Mouse (Mus musculus): ENCODE measurements around the gene Xpnpep1. TPM values are rescaled to one million over a fixed set of nuclear protein-coding genes. Genes with fewer than 3 reads are reported as not detected.

The Xpnpep1 gene
- total and polyA plus RNA-seq, 3 experiments, result 82.8 to 99.6 (median 96.0) TPM

- no peaks in the 10 kb centered on the region for H3K36me3 ChIP-seq (replicated peaks in 1 of 2; ENCODE audit: control insufficient read depth in 1 of 2, insufficient read depth in 1 of 2, low read length in 1 of 2)
- no peak overlapping the region for H3K4me2 ChIP-seq (ENCODE audit: insufficient read depth, low read depth, poor library complexity, severe bottlenecking)
- dilution Hi-C loops (cut with MboI; ENCODE audit: extremely low pct_ligation_motif_present, extremely low pct_unique_long_range_greater_than_20kb, low sequenced_read_pairs) (no loop called here), in situ Hi-C loops (cut with MboI; ENCODE audit: low pct_ligation_motif_present, low pct_unique_long_range_greater_than_20kb, low sequenced_read_pairs) (no loop called here)
- no peak overlapping the region for H3K9ac ChIP-seq (ENCODE audit: insufficient read depth, low read depth)
- H3K27ac ChIP-seq (ENCODE audit: insufficient read depth, low read depth), result no peak overlapping the region
- TF ChIP-seq CTCF (conservative IDR thresholded peaks at IDR 0.05 in 1 of 2, IDR thresholded peaks at IDR 0.05 in 1 of 2; ENCODE audit: low read depth in 2 of 2, low read length in 2 of 2) (0 out of 4 replicates have a peak, but pooled peaks have one; percentile 24 to 26), ETS1 (conservative IDR thresholded peaks at IDR 0.05; ENCODE audit: low read depth, low read length) (no peak)
- no peaks in the 10 kb centered on the region for H3K79me2 ChIP-seq (replicated peaks; ENCODE audit: control insufficient read depth, extremely low read depth, insufficient read depth, poor library complexity, severe bottlenecking)
- no peaks in the 10 kb centered on the region for H3K9me3 ChIP-seq (replicated peaks; ENCODE audit: low read length)
- no peak for DNase-seq (ENCODE audit: extremely low read depth)
- no peaks in the 10 kb centered on the region for H3K4me1 ChIP-seq (ENCODE audit: control insufficient read depth in 1 of 2, insufficient read depth in 2 of 2)
- H3K4me3 ChIP-seq (replicated peaks in 1 of 3; ENCODE audit: low read depth in 2 of 3, low read length in 2 of 3, poor library complexity in 1 of 3), result no peak overlapping the region
- no peaks in the 10 kb centered on the region for H3K27me3 ChIP-seq (replicated peaks)
These were observed 135.8 kb downstream of the Xpnpep1 start for GRCm38 (mm10) chr19:52904182-52904581.

GRCm38 (mm10) chr19:52891807-52892442 is 148.1 kb downstream of the Xpnpep1 start:
- Histone ChIP-seq H3K27me3 (replicated peaks) (no peaks in the 10 kb centered on the region), H3K4me2 (ENCODE audit: insufficient read depth, low read depth, poor library complexity, severe bottlenecking) (no peak overlapping the region), H3K4me3 (replicated peaks in 1 of 3; ENCODE audit: low read depth in 2 of 3, low read length in 2 of 3, poor library complexity in 1 of 3) (no peak overlapping the region), H3K27ac (ENCODE audit: insufficient read depth, low read depth) (no peak overlapping the region), H3K4me1 (ENCODE audit: control insufficient read depth in 1 of 2, insufficient read depth in 2 of 2) (no peaks in the 10 kb centered on the region), H3K9ac (ENCODE audit: insufficient read depth, low read depth) (no peak overlapping the region), H3K9me3 (replicated peaks; ENCODE audit: low read length) (no peaks in the 10 kb centered on the region), H3K79me2 (replicated peaks; ENCODE audit: control insufficient read depth, extremely low read depth, insufficient read depth, poor library complexity, severe bottlenecking) (no peaks in the 10 kb centered on the region), H3K36me3 (replicated peaks in 1 of 2; ENCODE audit: control insufficient read depth in 1 of 2, insufficient read depth in 1 of 2, low read length in 1 of 2) (no peaks in the 10 kb centered on the region)
- DNase-seq (ENCODE audit: extremely low read depth), result no peak
- TF ChIP-seq E2F4 (IDR thresholded peaks at IDR 0.05; ENCODE audit: insufficient replicate concordance, low read depth, low read length) (no peak), TCF12 (IDR thresholded peaks at IDR 0.05; ENCODE audit: low read depth, low read length) (no peak), NRF1 (IDR thresholded peaks at IDR 0.05; ENCODE audit: low read depth, low read length) (no peak), MEF2A (IDR thresholded peaks at IDR 0.05; ENCODE audit: borderline replicate concordance, low read depth, low read length) (no peak), CHD1 (IDR thresholded peaks at IDR 0.05; ENCODE audit: low read depth, low read length) (no peak), SMC3 (IDR thresholded peaks at IDR 0.05; ENCODE audit: low read depth, low read length) (no peak), EP300 (IDR thresholded peaks at IDR 0.05; ENCODE audit: low read length) (no peak), RAD21 (IDR thresholded peaks at IDR 0.05; ENCODE audit: low read depth, low read length) (no peak), ZNF384 (IDR thresholded peaks at IDR 0.05; ENCODE audit: low read depth, low read length) (no peak), GABPA (IDR thresholded peaks at IDR 0.05; ENCODE audit: insufficient replicate concordance, low read depth, low read length) (no peak), MXI1 (IDR thresholded peaks at IDR 0.05; ENCODE audit: low read depth, low read length) (no peak), IRF4 (IDR thresholded peaks at IDR 0.05; ENCODE audit: low read depth, low read length) (no peak), ETS1 (conservative IDR thresholded peaks at IDR 0.05; ENCODE audit: low read depth, low read length) (no peak), POLR2AphosphoS2 (IDR thresholded peaks at IDR 0.05; ENCODE audit: low read depth, low read length) (no peak), ZMIZ1 (IDR thresholded peaks at IDR 0.05; ENCODE audit: low read depth, low read length) (no peak), BHLHE40 (IDR thresholded peaks at IDR 0.05; ENCODE audit: low read depth, low read length) (no peak)
- in situ Hi-C loops (cut with MboI; ENCODE audit: low pct_ligation_motif_present, low pct_unique_long_range_greater_than_20kb, low sequenced_read_pairs) (no loop called here), dilution Hi-C loops (cut with MboI; ENCODE audit: extremely low pct_ligation_motif_present, extremely low pct_unique_long_range_greater_than_20kb, low sequenced_read_pairs) (no loop called here)

Other genes starting within 250 kb of the Xpnpep1 start
- gene Add3, start 100.2 kb upstream of the Xpnpep1 start, total RNA-seq (2012; rRNA removed), result 11.2 and 16.4 TPM in 2 replicates
- gene Add3, start 100.2 kb upstream of the Xpnpep1 start, total RNA-seq (2014; rRNA removed), result 16.3 and 16.9 TPM in 2 replicates
- gene Add3, start 100.2 kb upstream of the Xpnpep1 start, polyA plus RNA-seq (2012; ENCODE audit: insufficient read length, low read depth), result 16.2 and 18.4 TPM in 2 replicates